Mouse (Mus musculus) megakaryocyte, embryonic 14.5 days (primary cell): ENCODE data around the gene Cox5b.

ENCODE experiments used
- FLI1 ChIP-seq: IDR thresholded peaks from 2 replicates; pipeline ENCODE4 v1.6.1; 2012; ENCODE audit warnings: low read length, inconsistent platforms, mixed read lengths
- GATA1 ChIP-seq: IDR thresholded peaks from 3 replicates; pipeline ENCODE4 v1.6.1; 2012; ENCODE audit warnings: mixed read lengths, low read length, inconsistent platforms, borderline replicate concordance

DNA sequence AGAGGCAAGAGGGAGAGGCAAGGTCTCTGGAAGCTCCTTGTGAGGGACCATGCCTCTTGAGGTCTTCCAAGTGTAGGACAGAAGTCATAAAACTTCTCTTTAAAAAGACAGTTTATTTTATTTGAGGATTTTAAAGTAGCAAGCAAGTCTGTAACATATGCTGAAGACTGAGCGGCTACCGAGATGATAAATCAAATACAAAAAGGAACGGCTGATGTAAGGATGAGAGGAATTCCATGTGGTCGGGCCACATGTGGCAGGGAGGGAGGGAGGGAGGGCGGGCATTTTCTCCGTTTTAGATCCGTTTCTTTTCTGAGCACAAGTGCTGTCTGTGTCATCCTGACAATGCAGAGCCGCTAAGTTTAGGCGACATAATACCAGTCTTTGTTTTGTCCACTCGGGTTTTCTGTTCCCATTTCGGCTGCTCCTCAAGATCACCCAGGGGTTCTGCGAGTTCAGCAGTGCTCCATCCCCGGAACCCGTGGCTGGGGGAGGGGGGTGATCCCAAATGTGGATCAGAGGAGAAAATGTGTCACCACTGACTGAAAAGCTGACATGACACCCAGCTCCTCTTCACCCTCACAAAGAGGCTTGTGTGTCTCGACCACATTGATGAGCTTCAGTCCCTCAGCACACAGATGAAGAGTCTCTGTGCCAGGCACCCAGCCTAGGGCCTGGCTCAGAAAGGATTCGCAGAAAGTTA lies 18.4 kb upstream of the Cox5b start:
- TF ChIP-seq GATA1 (no peak), FLI1 (no peak)
